Mouse (Mus musculus): ENCODE data around the gene Kcnj15. TPM values are rescaled to one million over a fixed set of nuclear protein-coding genes. Genes with fewer than 3 reads are reported as not detected.

Kcnj15 gene
- total RNA-seq (2022), result 1 to 10 TPM in 1 of 4 experiments, under 1 TPM in 3; 0.78 to 2.1 (median 0.84) TPM

- no peak for DNase-seq
Measured at GRCm38 (mm10) chr16:95257266-95257894, at the start of gene Kcnj15. Gene Kcnj15 (plus strand): TSS chr16:95257558.

GRCm38 (mm10) chr16:95208243-95208642 lies 49.1 kb upstream of the Kcnj15 start:
- DNase-seq, result no peak

- DNase-seq, result peak; percentile 78
Measured at GRCm38 (mm10) chr16:95209011-95209466, 48.3 kb upstream of the Kcnj15 start.

- DNase-seq, result no peak
Measured at GRCm38 (mm10) chr16:95214251-95215197, 42.8 kb upstream of the Kcnj15 start.

GRCm38 (mm10) chr16:95215782-95216181 lies 41.6 kb upstream of the Kcnj15 start:
- DNase-seq, result no peak

GRCm38 (mm10) chr16:95216346-95216745 lies 41.0 kb upstream of the Kcnj15 start:
- DNase-seq, result no peak

- no peak for DNase-seq
Measured at GRCm38 (mm10) chr16:95216824-95217223, 40.5 kb upstream of the Kcnj15 start.

GRCm38 (mm10) chr16:95218783-95219182 lies 38.6 kb upstream of the Kcnj15 start:
- no peak for DNase-seq

- DNase-seq, result no peak
Measured at GRCm38 (mm10) chr16:95219459-95219858, 37.9 kb upstream of the Kcnj15 start.

- DNase-seq, result no peak
Measured at GRCm38 (mm10) chr16:95221051-95221450, 36.3 kb upstream of the Kcnj15 start.

GRCm38 (mm10) chr16:95222026-95222718 lies 35.2 kb upstream of the Kcnj15 start:
- no peak for DNase-seq

- DNase-seq, result no peak
Measured at GRCm38 (mm10) chr16:95223435-95223834, 33.9 kb upstream of the Kcnj15 start.

GRCm38 (mm10) chr16:95225285-95225684 lies 32.1 kb upstream of the Kcnj15 start:
- DNase-seq, result no peak

- no peak for DNase-seq
Measured at GRCm38 (mm10) chr16:95231768-95232167, 25.6 kb upstream of the Kcnj15 start.

- no peak for DNase-seq
Measured at GRCm38 (mm10) chr16:95234891-95235548, 22.3 kb upstream of the Kcnj15 start.

- DNase-seq, result no peak
Measured at GRCm38 (mm10) chr16:95239209-95239925, 18.0 kb upstream of the Kcnj15 start.

GRCm38 (mm10) chr16:95240688-95241087 lies 16.7 kb upstream of the Kcnj15 start:
- no peak for DNase-seq

GRCm38 (mm10) chr16:95241581-95241980 lies 15.8 kb upstream of the Kcnj15 start:
- no peak for DNase-seq

- no peak for DNase-seq
Measured at GRCm38 (mm10) chr16:95242114-95242513, 15.2 kb upstream of the Kcnj15 start.

GRCm38 (mm10) chr16:95243401-95243800 lies 14.0 kb upstream of the Kcnj15 start:
- no peak for DNase-seq

- DNase-seq, result no peak
Measured at GRCm38 (mm10) chr16:95244626-95245303, 12.6 kb upstream of the Kcnj15 start.
